Mouse (Mus musculus): Measurements from ENCODE around the gene Fgfr2.
"Not testable (repeated sequence)": the region's sequence is repeated elsewhere in the genome, so short reads cannot be mapped to it uniquely, and the experiment has no call there.

Fgfr2 gene

GRCm38 (mm10) chr7:131162251-131162650, 1960.9 kb downstream of the Fgfr2 start:
- DNase-seq, result no peak

DNA sequence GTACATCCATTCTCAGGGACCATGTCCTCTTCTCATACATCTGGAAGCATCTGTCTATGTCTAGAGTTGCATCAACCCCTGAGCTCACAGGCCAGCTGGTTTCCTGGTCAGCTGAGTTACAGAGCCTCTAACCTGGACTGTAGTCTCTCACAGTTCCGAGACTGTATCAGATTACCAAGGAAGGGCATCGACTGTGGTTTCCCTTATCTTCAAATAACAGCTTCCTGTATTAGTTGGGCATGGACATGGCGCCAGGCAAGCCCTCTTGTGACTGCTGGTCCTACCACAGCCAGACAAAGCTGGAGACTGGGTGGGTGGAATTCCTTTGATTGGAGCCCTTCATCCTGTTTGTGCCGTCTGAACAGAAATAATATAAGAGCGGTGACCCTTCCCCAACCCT, 1970.1 kb downstream of the Fgfr2 start:
- DNase-seq, result no peak

GRCm38 (mm10) chr7:131150179-131150578, 1973.0 kb downstream of the Fgfr2 start:
- no peak for DNase-seq

GRCm38 (mm10) chr7:131146214-131146613, 1976.9 kb downstream of the Fgfr2 start, which contains the start of gene 4933402N03Rik:
TSS of gene 4933402N03Rik (minus strand) at chr7:131146314.
- DNase-seq, result no peak

DNA sequence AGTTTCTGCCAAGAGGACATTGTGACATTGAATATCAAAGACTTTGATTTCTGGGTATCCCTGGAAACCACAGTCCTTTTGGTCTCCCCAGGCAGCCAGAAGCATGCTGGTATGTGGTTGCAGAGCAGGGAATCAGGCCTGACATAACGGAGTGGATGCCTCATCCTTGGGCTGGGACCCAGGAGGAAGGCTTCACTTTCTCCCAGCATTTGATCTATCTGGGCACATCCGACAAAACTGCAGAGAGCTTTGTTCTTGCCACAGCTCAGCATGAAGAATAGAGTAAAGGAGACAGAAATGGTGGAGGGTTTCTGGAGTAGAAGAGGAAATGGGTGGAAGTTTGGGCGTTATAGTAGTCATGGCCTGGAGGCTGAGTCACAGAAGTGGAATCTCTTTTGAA, 1990.0 kb downstream of the Fgfr2 start:
- DNase-seq, result no peak

GRCm38 (mm10) chr7:131130021-131130420, 1993.1 kb downstream of the Fgfr2 start:
- DNase-seq, result no peak

- DNase-seq, result no peak
These were observed 2000.8 kb downstream of the Fgfr2 start for GRCm38 (mm10) chr7:131122210-131122807.

DNA sequence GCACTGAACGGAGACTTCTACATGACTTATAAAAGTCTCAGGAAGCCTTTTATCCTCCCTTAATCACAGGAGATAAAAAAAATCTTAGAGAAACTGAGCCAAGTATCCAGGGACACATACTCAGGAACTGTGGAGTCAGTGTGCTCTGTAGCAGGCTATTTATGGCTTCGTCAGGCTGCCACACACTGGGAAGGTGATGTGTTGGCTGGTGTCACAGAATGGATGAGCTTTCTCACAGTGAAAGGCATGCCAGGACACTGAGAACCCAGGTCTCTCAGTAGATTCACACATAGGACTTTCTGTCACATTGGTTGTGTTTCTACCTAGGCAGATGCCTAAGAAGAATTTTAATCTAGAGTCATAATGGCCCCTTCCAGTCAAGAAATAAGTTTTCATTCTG, 2008.7 kb downstream of the Fgfr2 start:
- DNase-seq, result no peak

- DNase-seq, result no peak
These were observed 2009.5 kb downstream of the Fgfr2 start for GRCm38 (mm10) chr7:131113676-131114075.

GRCm38 (mm10) chr7:131112486-131112885, 2010.7 kb downstream of the Fgfr2 start:
- peak; percentile 7 for DNase-seq

- not testable (repeated sequence) for DNase-seq
These were observed 2040.7 kb downstream of the Fgfr2 start for GRCm38 (mm10) chr7:131082403-131082802.

DNA sequence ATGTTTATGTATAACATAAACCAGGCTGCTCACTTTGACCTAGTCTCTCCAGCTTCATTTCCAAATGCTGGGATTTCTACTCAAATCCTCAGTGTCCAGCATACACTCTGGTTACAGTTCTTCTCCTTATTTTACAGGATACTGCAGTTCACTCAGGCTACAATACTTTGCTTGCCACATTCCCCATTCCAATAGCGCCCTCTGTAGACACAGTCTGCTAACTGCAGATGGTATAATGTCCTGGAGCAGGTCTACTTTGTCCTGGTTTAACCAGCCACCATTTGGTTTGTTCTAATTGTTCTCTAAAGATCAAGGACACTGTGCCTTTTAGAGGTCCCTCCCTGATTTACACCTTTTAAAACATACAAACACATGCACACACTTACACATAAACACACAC, 2047.2 kb downstream of the Fgfr2 start:
- DNase-seq, result no peak

DNA sequence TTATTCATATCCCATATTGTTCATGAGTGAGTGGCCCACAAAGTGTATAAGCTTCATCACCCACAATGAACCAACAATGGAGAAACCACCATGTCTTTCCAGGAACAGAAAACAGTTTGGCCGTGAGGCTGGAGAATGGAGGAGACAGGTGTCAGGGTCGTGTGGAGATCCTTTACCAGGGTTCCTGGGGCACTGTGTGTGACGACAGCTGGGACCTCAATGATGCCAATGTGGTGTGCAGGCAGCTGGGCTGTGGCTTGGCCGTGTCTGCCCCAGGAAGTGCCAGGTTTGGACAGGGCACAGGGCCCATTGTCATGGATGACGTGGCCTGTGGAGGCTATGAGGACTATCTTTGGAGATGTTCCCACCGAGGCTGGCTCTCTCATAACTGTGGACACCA, 2049.1 kb downstream of the Fgfr2 start:
- DNase-seq, result not testable (repeated sequence)

DNA sequence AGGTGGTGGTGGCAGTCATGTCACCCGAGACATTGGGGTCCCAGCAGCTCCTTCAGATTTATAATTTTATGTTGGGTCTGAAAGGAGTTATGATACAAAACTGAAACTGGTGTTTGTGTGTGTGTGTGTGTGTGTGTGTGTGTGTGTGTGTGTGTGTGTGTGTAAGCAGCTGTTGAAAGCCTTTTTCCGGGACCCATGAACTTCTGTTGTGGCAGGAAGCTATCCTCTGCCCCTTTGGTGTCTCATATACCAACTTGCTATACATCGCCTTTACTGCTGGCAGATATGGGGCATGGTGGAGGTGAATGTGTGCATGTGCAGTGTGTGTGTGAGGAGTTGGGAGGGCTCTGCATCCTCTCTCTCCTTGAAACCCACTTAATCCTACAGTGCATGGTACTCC, 2049.7 kb downstream of the Fgfr2 start:
- not testable (repeated sequence) for DNase-seq

GRCm38 (mm10) chr7:131068191-131068590, 2055.0 kb downstream of the Fgfr2 start:
- not testable (repeated sequence) for DNase-seq

GRCm38 (mm10) chr7:131062541-131062940, 2060.6 kb downstream of the Fgfr2 start:
- DNase-seq, result no peak

DNA sequence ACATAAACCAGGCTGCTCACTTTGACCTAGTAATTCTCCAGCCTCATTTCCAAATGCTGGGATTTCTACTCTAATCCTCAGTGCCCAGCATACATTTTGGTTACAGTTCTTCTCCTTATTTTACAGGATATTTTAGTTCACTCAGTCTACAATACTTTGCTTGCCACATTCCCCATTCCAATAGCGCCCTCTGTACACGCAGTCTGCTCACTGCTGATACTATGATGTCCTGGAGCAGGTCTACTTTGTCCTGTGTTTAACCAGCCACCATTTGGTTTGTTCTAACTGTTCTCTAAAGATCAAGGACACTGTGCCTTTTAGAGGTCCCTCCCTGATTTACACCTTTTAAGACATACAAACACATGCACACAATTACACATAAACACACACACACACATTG, 2063.3 kb downstream of the Fgfr2 start:
- not testable (repeated sequence) for DNase-seq

DNA sequence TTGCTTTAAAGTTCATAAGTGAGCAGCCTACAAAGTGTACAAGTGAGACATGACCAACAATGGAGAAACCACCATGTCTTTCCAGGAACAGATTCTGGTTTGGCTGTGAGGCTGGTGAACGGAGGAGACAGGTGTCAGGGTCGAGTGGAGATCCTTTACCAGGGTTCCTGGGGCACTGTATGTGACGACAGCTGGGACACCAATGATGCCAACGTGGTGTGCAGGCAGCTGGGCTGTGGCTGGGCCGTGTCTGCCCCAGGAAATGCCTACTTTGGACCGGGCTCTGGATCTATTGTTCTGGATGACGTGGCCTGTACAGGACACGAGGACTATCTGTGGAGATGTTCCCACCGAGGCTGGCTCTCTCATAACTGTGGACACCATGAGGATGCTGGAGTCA, 2065.2 kb downstream of the Fgfr2 start:
- not testable (repeated sequence) for DNase-seq

DNA sequence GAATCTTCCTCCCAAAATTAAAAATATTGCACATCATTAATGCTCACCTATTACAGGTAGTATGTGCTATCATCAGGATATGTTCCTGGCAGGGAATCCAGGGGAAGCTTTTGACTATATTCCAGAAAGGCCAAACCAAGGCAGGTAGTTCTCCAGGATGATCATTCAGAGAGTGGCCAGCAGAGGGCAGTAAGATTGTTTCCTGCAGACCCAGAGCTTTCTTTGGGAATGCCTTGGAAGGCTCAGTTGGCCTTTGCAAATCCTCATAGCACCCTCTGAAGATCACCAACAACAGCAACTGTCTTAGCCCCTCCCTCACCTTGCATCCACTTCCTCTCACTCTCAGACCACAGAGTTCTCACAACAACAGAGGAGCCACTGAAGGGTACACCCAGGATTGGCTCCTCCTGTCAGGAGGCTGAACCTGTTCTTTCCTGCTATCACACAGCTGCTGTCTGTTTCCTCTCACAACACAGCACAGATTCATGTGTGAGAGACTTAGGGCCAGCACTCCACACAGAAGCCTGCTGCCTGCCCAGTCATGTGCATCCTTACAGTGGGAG, 2068.3 kb downstream of the Fgfr2 start:
- DNase-seq, result no peak

DNA sequence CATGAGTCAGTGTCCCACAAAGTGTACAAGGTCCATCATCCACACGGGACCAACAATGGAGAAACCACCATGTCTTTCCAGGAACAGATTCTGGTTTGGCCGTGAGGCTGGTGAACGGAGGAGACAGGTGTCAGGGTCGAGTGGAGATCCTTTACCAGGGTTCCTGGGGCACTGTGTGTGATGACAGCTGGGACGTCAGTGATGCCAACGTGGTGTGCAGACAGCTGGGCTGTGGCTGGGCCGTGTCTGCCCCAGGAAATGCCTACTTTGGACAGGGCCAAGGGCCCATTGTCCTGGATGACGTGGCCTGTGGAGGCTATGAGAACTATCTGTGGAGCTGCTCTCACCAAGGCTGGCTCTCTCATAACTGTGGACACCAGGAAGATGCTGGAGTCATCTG, 2073.3 kb downstream of the Fgfr2 start:
- not testable (repeated sequence) for DNase-seq

GRCm38 (mm10) chr7:131045258-131045835, 2077.8 kb downstream of the Fgfr2 start:
- DNase-seq, result not testable (repeated sequence)

- no peak for DNase-seq
These were observed 2080.5 kb downstream of the Fgfr2 start for GRCm38 (mm10) chr7:131042657-131043056.

DNA sequence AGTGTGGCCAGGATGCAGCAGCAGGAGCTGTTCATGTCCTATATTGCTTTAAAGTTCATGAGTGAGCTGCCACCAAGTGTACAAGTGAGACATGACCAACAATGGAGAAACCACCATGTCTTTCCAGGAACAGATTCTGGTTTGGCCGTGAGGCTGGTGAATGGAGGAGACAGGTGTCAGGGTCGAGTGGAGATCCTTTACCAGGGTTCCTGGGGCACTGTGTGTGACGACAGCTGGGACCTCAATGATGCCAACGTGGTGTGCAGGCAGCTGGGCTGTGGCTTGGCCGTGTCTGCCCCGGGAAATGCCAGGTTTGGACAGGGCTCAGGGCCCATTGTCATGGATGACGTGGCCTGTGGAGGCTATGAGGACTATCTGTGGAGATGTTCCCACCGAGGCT, 2082.4 kb downstream of the Fgfr2 start:
- DNase-seq, result not testable (repeated sequence)

GRCm38 (mm10) chr7:131037083-131037482, 2086.1 kb downstream of the Fgfr2 start:
- no peak for DNase-seq

- DNase-seq, result no peak
These were observed 2086.8 kb downstream of the Fgfr2 start for GRCm38 (mm10) chr7:131036396-131036795.

All from kidney, adult 11 months (tissue).